Mouse (Mus musculus): ENCODE measurements around the gene Atp2c1. TPM values are rescaled to one million over a fixed set of nuclear protein-coding genes. Genes with fewer than 3 reads are reported as not detected.
A peak's percentile ranks its signal among the peaks of the same experiment; 100 is the strongest.

Gene Atp2c1
- polyA plus RNA-seq (2012; rRNA removed), result 81.9 and 83.4 TPM in 2 replicates

GRCm38 (mm10) chr9:105527219-105527618 is at the start of gene Atp2c1:
Atp2c1 (minus strand) TSS chr9:105527319.
- no peak for DNase-seq (ENCODE audit: low spot score)

GRCm38 (mm10) chr9:105557452-105557851 is 30.3 kb upstream of the Atp2c1 start:
- no peak for DNase-seq (ENCODE audit: low spot score)

GRCm38 (mm10) chr9:105556141-105556735 is 29.1 kb upstream of the Atp2c1 start:
- no peak for DNase-seq (ENCODE audit: low spot score)

GRCm38 (mm10) chr9:105554439-105554807 is 27.3 kb upstream of the Atp2c1 start:
- no peak for DNase-seq (ENCODE audit: low spot score)

GRCm38 (mm10) chr9:105553629-105554438 is 26.7 kb upstream of the Atp2c1 start:
- DNase-seq (ENCODE audit: low spot score), result no peak

- no peak for DNase-seq (ENCODE audit: low spot score)
These were observed 24.3 kb upstream of the Atp2c1 start for GRCm38 (mm10) chr9:105551407-105551806.

GRCm38 (mm10) chr9:105549096-105549495 is 22.0 kb upstream of the Atp2c1 start:
- no peak for DNase-seq (ENCODE audit: low spot score)

GRCm38 (mm10) chr9:105544013-105544750 is 17.1 kb upstream of the Atp2c1 start:
- no peak for DNase-seq (ENCODE audit: low spot score)

- no peak for DNase-seq (ENCODE audit: low spot score)
These were observed 10.4 kb upstream of the Atp2c1 start for GRCm38 (mm10) chr9:105537473-105537872.

GRCm38 (mm10) chr9:105536877-105537276 is 9.8 kb upstream of the Atp2c1 start:
- DNase-seq (ENCODE audit: low spot score), result no peak

GRCm38 (mm10) chr9:105525355-105525754 is 1.8 kb downstream of the Atp2c1 start:
- DNase-seq (ENCODE audit: low spot score), result no peak

GRCm38 (mm10) chr9:105523038-105523437 is 4.1 kb downstream of the Atp2c1 start:
- no peak for DNase-seq (ENCODE audit: low spot score)

- no peak for DNase-seq (ENCODE audit: low spot score)
These were observed 5.1 kb downstream of the Atp2c1 start for GRCm38 (mm10) chr9:105522063-105522462.

GRCm38 (mm10) chr9:105520776-105521552 is 6.2 kb downstream of the Atp2c1 start:
- peak; percentile 26 for DNase-seq (ENCODE audit: low spot score)

GRCm38 (mm10) chr9:105519278-105519883 is 7.7 kb downstream of the Atp2c1 start:
- no peak for DNase-seq (ENCODE audit: low spot score)

- no peak for DNase-seq (ENCODE audit: low spot score)
These were observed 23.4 kb downstream of the Atp2c1 start for GRCm38 (mm10) chr9:105503690-105504089.

GRCm38 (mm10) chr9:105502389-105502788 is 24.7 kb downstream of the Atp2c1 start:
- no peak for DNase-seq (ENCODE audit: low spot score)

- DNase-seq (ENCODE audit: low spot score), result no peak
These were observed 31.6 kb downstream of the Atp2c1 start for GRCm38 (mm10) chr9:105495316-105496174.

- peak; percentile 96 for DNase-seq (ENCODE audit: low spot score)
These were observed 32.4 kb downstream of the Atp2c1 start for GRCm38 (mm10) chr9:105494553-105495315.

- no peak for DNase-seq (ENCODE audit: low spot score)
These were observed 34.4 kb downstream of the Atp2c1 start for GRCm38 (mm10) chr9:105492744-105493143.

Data from urinary bladder, adult 2 months (tissue).